Mouse (Mus musculus): ENCODE results near the gene R3hdm4. TPM values are rescaled to one million over a fixed set of nuclear protein-coding genes. Genes with fewer than 3 reads are reported as not detected.

The R3hdm4 gene
- polyA plus RNA-seq (2017; shearing (Covaris generic)) = 208 TPM

DNA sequence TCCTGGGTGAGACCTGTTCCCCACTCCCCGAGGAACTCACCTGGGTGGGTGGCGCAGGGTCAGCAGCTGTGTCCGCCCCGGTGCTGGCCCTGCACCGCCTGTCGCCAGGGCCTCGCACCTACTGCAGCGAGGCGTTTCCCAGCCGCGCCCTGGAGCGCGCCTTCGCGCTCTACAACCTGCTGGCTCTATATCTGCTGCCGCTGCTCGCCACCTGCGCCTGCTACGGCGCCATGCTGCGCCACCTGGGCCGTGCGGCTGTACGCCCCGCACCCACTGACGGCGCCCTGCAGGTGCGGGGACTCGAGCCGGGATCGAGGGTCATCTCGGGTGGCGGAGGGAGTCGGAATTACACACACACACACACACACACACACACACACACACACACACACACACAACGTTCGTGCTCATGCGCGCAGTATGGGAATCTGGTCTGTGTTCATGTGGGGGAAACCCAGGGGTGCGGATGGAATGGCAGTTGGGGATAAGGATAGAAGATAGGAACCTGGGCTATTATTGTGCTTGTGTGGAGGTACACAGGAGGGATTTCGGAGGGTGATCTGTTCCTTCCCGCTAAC lies at the start of gene R3hdm4:
R3hdm4 (minus strand) TSS at position 251 of the 578 bp plus-strand sequence.

DNA sequence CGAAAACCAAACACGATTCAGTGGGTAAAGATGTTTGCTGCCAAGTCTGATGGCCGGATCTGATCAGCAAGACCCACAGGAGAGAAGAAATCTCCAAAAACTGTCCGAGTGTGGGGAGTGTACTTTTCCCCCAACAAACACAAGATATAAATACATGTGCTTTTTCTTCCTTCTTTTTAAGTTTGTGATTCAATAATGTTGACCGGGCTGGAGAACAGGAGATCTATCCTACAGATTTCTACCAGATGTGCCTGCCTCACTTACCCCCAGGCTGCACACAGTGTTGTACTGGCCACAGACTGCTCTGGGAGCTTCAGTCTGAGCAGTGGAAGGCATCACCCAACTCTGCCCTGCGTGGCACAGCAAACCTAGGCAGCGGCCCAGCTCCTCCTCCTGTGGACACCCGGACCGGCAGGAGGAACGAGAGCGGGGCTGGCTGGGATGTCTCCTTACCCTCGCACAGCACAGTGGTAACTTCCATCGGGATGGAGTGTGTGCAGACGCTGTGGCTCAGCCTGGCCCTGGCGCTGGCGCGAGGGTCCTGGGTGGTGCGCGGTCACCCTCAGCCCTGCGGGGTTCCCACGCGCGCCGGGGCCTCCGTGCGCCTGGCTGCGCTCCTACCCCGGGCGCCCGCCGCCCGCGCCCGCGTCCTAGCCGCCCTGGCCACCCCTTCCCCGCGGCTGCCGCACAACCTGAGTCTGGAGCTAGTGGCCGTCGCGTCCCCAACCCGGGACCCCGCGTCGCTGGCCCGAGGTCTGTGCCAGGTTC lies 49.6 kb upstream of the R3hdm4 start, which contains the start of gene Grin3b:
Grin3b (plus strand) TSS at position 301 of the 768 bp plus-strand sequence.

DNA sequence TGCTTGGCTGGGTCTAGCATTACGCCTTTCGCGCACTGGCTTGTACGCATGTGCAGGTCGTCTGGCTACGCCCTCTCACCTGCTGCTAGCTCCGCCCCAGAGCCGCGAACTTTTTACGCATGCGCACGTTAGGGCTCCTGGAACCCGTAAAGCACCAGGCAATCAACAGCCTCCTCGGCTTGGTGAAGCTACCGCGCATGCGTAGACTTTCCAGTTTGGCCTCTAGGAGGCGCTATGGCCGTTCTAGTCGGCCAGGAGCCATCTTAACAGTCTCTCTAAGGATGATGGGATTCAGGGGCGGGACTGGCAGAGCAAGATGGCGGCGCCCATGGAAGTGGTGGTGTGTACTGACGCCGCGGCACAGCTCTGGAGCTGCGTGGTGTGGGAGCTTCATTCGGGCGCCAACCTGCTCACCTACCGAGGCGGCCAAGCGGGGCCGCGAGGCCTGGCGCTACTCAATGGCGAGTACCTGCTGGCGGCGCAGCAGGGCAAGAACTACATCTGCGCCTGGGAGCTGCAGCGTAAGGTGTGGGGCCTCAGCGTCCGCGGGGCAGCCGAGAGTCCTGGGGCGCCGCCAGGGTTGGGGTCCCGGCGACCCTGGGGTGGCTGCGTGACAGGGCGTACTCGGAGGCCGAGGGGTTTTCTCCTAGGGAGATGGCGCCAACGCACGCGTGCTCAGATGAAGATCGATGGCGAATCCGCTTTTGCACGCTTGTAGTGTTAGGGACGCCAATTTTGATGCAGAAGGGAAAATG lies 39.0 kb upstream of the R3hdm4 start, which contains the start of gene Wdr18:
Wdr18 (plus strand) TSS at position 306 of the 755 bp plus-strand sequence.

DNA sequence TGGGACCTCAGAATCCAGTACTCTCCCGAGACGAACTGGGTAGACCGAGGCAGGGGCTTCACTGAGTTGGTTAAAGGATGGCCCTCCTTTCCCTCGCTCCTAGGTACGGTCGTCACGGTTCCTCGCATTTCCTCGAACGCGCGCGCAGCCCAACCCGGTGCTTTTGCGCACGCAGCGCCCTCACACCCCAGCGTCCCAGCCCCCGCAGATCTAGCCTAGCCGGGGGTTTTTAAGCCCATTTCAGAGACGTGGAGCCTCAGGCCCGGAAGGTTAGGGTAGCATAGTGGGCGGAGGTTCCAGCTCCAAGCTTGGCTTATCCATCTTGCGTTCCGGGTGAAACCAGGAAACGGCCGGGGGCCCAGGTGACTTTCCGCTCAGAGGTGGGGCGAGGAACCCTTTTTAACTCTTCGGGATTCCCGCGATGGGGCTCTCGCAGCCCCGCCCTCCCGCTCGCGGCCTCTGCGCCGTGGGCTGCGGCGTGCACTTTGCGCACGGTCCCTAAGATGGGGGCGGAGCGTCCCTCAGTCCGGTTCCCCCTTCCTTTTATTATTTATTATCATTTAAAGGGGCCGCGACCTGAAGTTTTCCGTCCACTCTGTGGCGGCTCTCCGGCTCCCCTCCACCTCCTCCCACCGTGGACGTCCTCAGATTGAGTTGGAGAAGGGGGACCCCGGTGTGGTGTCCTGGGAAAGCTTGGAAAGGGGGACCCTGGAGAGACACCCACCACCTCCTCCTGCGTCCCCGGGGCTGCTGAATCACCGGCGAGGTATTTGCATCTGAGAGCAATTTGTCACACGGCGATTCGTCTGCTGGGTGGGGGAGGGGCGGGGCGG lies 5.7 kb upstream of the R3hdm4 start, which contains the start of gene Arid3a:
Arid3a (plus strand) TSS at position 553 of the 833 bp plus-strand sequence.

DNA sequence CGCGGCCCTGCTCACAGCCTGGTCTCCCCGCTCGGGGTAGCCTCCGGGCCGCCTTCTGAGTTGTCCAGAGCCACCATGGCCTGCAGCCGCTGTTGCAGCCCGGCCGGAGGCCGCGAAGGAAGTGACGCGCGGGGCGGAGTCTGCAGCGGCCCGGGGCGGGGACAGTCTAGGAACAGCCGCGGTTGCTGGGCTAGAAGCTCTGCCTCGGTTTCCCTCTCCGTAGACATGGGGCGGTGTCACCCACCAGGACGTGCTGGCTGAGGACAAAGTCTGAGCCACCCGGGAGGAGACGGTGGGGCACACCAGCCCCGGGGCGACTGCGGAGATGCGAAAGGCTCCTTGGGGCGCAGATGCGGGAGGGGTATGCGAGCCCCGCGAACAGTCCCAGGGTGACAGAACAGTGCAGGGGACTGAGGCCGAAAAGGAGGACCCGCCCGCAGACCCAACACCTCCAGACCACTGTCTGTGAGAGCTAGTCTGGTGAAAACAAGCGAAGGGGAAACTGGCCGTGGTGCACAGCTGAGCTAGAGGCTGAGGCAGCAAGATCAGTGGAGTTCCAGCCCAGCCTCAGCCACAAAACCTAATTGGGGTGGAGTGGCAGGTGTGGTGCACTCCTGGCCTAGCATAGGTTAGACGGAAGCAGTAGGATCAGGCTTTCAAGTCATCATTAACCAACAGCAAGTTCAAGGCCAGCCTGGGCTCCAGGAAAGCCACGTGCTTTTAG lies 4.0 kb downstream of the R3hdm4 start, which contains the start of gene Kiss1r:
Kiss1r (plus strand) TSS at position 164 of the 724 bp plus-strand sequence.

DNA sequence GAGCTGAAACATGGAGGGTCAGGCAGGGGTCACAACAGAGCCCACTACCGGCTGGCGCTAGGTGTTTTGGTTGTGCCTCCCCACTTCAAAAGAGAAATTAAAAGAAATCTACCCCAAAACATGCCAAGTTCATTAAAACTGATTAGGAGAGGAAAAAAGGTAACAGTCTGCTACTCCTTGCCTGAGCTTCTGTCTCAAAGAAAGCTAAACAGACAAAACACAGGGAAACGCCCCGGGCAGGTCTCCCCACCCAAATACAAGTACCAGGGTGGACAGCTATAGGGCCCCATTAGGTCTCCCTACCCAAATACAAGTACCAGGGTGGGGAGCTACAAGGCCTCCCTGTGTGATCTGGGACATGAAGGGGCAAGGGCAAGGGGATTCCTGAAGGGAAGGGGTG lies 10.5 kb downstream of the R3hdm4 start, which contains the start of gene Gm26602:
Gm26602 (plus strand) TSS at position 301 of the 400 bp plus-strand sequence.

DNA sequence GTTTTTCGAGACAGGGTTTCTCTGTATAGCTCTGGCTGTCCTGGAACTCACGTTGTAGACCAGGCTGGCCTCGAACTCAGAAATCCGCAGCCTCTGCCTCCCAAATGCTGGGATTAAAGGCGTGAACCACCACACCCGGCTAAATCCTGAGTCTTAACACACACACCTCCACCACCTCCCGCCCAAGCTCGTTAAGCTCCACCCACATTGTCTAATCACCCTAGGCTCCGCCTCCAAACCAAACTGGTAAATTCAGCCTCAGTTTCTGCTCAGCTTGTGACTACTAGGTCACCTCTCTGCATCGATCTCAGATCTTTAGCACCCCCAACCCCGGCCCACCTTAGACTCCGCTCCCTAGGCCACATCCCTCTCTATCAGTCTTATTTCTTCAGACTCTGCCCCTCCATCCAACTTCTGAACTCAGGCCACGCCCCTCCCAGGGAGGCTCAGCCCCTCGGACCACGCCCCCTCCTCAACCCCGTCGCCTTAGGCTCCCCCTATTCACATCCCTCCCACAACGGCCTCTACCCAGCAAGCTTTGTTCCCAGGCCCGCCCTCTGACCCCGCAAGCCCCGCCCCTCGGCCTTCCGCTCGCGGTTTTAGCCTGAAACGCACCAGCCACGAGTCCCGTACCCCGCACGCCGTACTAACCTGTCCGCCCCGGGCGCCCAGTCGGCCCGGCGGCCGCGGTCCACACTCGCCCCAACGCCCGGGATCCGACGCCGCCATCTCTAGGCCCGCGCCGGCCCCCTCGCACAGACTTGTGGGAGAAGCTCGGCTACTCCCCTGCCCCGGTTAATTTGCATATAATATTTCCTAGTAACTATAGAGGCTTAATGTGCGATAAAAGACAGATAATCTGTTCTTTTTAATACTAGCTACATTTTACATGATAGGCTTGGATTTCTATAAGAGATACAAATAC lies 12.6 kb downstream of the R3hdm4 start, which contains the start of gene Med16:
Med16 (minus strand) TSS at position 757 of the 925 bp plus-strand sequence.

DNA sequence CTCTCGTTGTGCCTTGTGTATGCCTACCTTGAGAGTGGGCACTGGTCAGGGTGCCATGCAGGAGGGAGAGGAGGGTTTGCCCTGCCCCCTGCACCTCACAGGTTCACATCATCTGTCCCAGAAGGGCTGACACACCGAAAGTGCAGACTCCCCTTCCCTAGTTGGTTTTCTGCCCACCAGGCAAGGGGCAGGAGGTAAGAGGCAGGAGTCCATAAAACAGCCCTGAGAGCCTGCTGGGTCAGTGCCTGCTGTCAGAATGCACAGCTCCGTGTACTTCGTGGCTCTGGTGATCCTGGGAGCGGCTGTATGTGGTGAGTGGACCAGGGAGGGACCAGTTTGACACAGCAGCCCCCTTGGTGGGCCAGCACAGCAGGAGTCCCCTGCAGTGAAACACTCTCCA lies 30.3 kb downstream of the R3hdm4 start, which contains the start of gene Cfd:
Cfd (plus strand) TSS at position 184 of the 400 bp plus-strand sequence.

DNA sequence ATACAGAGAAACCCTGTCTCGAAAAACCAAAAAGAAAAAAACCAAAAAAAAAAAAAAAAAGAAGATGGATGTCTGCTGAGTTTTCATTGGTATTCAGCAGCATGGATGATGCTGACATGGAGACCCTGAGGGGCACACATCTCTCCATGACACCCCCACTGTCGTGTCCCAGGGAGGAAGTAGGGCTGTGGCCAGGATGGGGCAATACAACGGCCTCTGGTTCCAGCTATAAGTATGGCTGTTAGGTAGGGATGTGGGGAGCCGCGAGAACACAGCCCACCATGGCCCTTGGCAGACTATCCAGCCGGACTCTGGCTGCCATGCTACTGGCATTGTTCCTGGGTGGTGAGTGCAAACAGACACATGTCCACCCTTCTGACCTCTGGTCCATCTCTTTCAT lies 35.0 kb downstream of the R3hdm4 start, which contains the start of gene Elane:
Elane (plus strand) TSS at position 194 of the 400 bp plus-strand sequence.

DNA sequence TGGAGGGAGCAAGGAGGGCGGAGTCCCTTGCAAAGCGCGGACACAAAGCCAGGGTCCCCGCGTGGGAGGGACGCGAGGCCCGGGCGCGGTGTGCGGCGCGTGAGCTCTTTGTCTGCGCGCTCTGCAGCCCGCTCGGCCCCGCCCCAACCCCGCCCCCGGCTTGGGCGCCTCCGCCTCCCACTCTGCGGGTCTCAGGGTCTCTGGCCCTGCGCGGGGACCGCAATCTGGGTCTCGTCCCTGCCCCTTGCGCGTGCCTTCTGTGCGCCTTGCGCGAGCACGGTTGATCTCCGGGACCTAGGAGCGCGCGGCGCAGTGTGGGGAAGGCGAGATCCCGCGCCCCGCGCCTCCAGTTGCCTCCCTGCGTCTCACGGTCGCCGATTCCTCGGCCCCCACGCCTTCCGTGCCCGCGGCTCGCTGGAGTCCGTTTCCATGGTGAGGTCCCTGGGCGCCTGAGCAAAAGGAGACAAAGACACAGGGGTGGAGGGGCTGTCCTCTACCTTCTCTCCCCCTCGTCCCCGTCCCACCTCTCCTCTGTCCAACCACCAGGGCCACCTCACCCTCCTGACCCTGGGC lies 46.6 kb downstream of the R3hdm4 start, which contains the start of the genes Prtn3 and Plppr3:
Prtn3 (plus strand) TSS at position 187 of the 573 bp plus-strand sequence.
Plppr3 (minus strand) TSS at position 345 of the 573 bp plus-strand sequence.

Other genes with a start within 250 kb of the R3hdm4 start
- 14.7 TPM for gene Cdc34, start 239.0 kb downstream of the R3hdm4 start, polyA plus RNA-seq (2017; shearing (Covaris generic))
- gene Gzmm, start 232.2 kb downstream of the R3hdm4 start, polyA plus RNA-seq (2017; shearing (Covaris generic)) = 0.71 TPM
- gene Bsg, start 216.7 kb downstream of the R3hdm4 start, polyA plus RNA-seq (2017; shearing (Covaris generic)) = 281 TPM
- not detected for gene Hcn2, start 204.6 kb downstream of the R3hdm4 start, polyA plus RNA-seq (2017; shearing (Covaris generic))
- gene Polrmt, start 174.6 kb downstream of the R3hdm4 start, polyA plus RNA-seq (2017; shearing (Covaris generic)) = 46.0 TPM
- not detected for gene Fgf22, start 166.1 kb downstream of the R3hdm4 start, polyA plus RNA-seq (2017; shearing (Covaris generic))
- 5.1 TPM for gene Rnf126, start 154.3 kb downstream of the R3hdm4 start, polyA plus RNA-seq (2017; shearing (Covaris generic))
- gene Fstl3, start 143.9 kb downstream of the R3hdm4 start, polyA plus RNA-seq (2017; shearing (Covaris generic)) = 0.68 TPM
- not detected for gene Prss57, start 130.2 kb downstream of the R3hdm4 start, polyA plus RNA-seq (2017; shearing (Covaris generic))
- gene Palm, start 127.6 kb downstream of the R3hdm4 start, polyA plus RNA-seq (2017; shearing (Covaris generic)) = 0.38 TPM
- not detected for gene Misp, start 100.2 kb downstream of the R3hdm4 start, polyA plus RNA-seq (2017; shearing (Covaris generic))
- gene Ptbp1, start 66.8 kb downstream of the R3hdm4 start, polyA plus RNA-seq (2017; shearing (Covaris generic)) = 322 TPM
- not detected for gene Prtn3, start 46.7 kb downstream of the R3hdm4 start, polyA plus RNA-seq (2017; shearing (Covaris generic))
- 3.9 TPM for gene Plppr3, start 46.6 kb downstream of the R3hdm4 start, polyA plus RNA-seq (2017; shearing (Covaris generic))
- not detected for gene Elane, start 35.0 kb downstream of the R3hdm4 start, polyA plus RNA-seq (2017; shearing (Covaris generic))
- gene Cfd, start 30.4 kb downstream of the R3hdm4 start, polyA plus RNA-seq (2017; shearing (Covaris generic)) = not detected
- 20.7 TPM for gene Med16, start 12.3 kb downstream of the R3hdm4 start, polyA plus RNA-seq (2017; shearing (Covaris generic))
- 15.2 TPM for gene Gm26602, start 10.4 kb downstream of the R3hdm4 start, polyA plus RNA-seq (2017; shearing (Covaris generic))
- gene Kiss1r, start 4.2 kb downstream of the R3hdm4 start, polyA plus RNA-seq (2017; shearing (Covaris generic)) = 0.28 TPM
- gene Arid3a, start 5.8 kb upstream of the R3hdm4 start, polyA plus RNA-seq (2017; shearing (Covaris generic)) = 12.7 TPM
- gene Wdr18, start 38.9 kb upstream of the R3hdm4 start, polyA plus RNA-seq (2017; shearing (Covaris generic)) = 78.4 TPM
- gene Grin3b, start 49.5 kb upstream of the R3hdm4 start, polyA plus RNA-seq (2017; shearing (Covaris generic)) = not detected
- 6.6 TPM for gene Tmem259, start 63.1 kb upstream of the R3hdm4 start, polyA plus RNA-seq (2017; shearing (Covaris generic))
- gene Cnn2, start 67.4 kb upstream of the R3hdm4 start, polyA plus RNA-seq (2017; shearing (Covaris generic)) = 1,121 TPM
- 76.2 TPM for gene Abca7, start 75.3 kb upstream of the R3hdm4 start, polyA plus RNA-seq (2017; shearing (Covaris generic))
- 886 TPM for gene Arhgap45, start 95.4 kb upstream of the R3hdm4 start, polyA plus RNA-seq (2017; shearing (Covaris generic))
- gene Polr2e, start 118.6 kb upstream of the R3hdm4 start, polyA plus RNA-seq (2017; shearing (Covaris generic)) = 193 TPM
- 519 TPM for gene Gpx4, start 126.0 kb upstream of the R3hdm4 start, polyA plus RNA-seq (2017; shearing (Covaris generic))
- 66.2 TPM for gene Sbno2, start 184.4 kb upstream of the R3hdm4 start, polyA plus RNA-seq (2017; shearing (Covaris generic))
- 13.7 TPM for gene Stk11, start 194.6 kb upstream of the R3hdm4 start, polyA plus RNA-seq (2017; shearing (Covaris generic))
- gene Atp5d, start 217.4 kb upstream of the R3hdm4 start, polyA plus RNA-seq (2017; shearing (Covaris generic)) = 476 TPM
- gene Cbarp, start 219.6 kb upstream of the R3hdm4 start, polyA plus RNA-seq (2017; shearing (Covaris generic)) = 2.1 TPM
- 3.1 TPM for gene Midn, start 227.1 kb upstream of the R3hdm4 start, polyA plus RNA-seq (2017; shearing (Covaris generic))
- gene Cirbp, start 244.8 kb upstream of the R3hdm4 start, polyA plus RNA-seq (2017; shearing (Covaris generic)) = 100 TPM